In genomic region chr16:96127288-96127656, GRCm38 (mm10) we compare ENCODE assay signal across 8 mouse cellular contexts. TPM values are rescaled to one million over a fixed set of nuclear protein-coding genes. Genes with fewer than 3 reads are reported as not detected.
DNase-seq lines count a peak whose midpoint lies in the region; ATAC-seq and TF ChIP-seq lines count a peak whose summit lies in the region.

No protein-coding gene starts in this region.

- no peaks in the 10 kb centered on the region for H3K4me1 ChIP-seq in cerebellum, adult 2 months (ENCODE audit: control insufficient read depth, insufficient read depth, low read length)
- peaks cover 38% of the 10 kb centered on the region for H3K4me1 ChIP-seq in forebrain, embryonic 12.5 days
- H3K4me1 ChIP-seq in liver, embryonic 15.5 days (replicated peaks): peaks cover 31% of the 10 kb centered on the region

- peak overlapping the region; percentile 81 for H3K4me2 ChIP-seq in forebrain, embryonic 12.5 days
- peak overlapping the region; percentile 92 for H3K4me2 ChIP-seq in liver, embryonic 15.5 days

- no peak for TF ChIP-seq POLR2A in cerebellum, adult 2 months (IDR thresholded peaks at IDR 0.05; ENCODE audit: borderline replicate concordance, insufficient read depth, low read length)

- DNase-seq in cerebellum, adult 2 months: no peak
- no peak for DNase-seq in cerebellum, postnatal 4 days (ENCODE audit: low spot score in 2 of 2)
- DNase-seq in 3134 (ENCODE audit: extremely low read depth, insufficient read length, low spot score): peak; percentile 76
- no peak for DNase-seq in gastrocnemius, postnatal 14 days
- no peak for DNase-seq in left cerebral cortex, postnatal 36 days (ENCODE audit: low spot score in 2 of 2)
- no peak for DNase-seq in left cerebral cortex, adult 11 months (ENCODE audit: low spot score)

- no peak for TF ChIP-seq CTCF in cerebellum, adult 2 months (IDR thresholded peaks at IDR 0.05; ENCODE audit: borderline replicate concordance, insufficient read depth, low read depth, low read length)

- peak; percentile 81 for ATAC-seq in forebrain, embryonic 12.5 days (ENCODE audit: low FRiP score)
- ATAC-seq in liver, embryonic 15.5 days (ENCODE audit: insufficient read depth): peak; percentile 27

- H3K27me3 ChIP-seq in cerebellum, adult 2 months (ENCODE audit: control insufficient read depth, insufficient read depth, low read length): no peaks in the 10 kb centered on the region
- no peaks in the 10 kb centered on the region for H3K27me3 ChIP-seq in forebrain, embryonic 12.5 days
- peaks cover 21% of the 10 kb centered on the region for H3K27me3 ChIP-seq in liver, embryonic 15.5 days

- no peaks in the 10 kb centered on the region for H3K9me3 ChIP-seq in forebrain, embryonic 12.5 days
- no peaks in the 10 kb centered on the region for H3K9me3 ChIP-seq in liver, embryonic 15.5 days (replicated peaks)

- H3K27ac ChIP-seq in cerebellum, adult 2 months (ENCODE audit: insufficient read depth, low read length): peak overlapping the region; percentile 63
- peak overlapping the region; percentile 99 for H3K27ac ChIP-seq in forebrain, embryonic 12.5 days
- peak overlapping the region; percentile 72 for H3K27ac ChIP-seq in liver, embryonic 15.5 days (replicated peaks)

- H3K9ac ChIP-seq in forebrain, embryonic 12.5 days: peak overlapping the region; percentile 98
- peak overlapping the region; percentile 69 for H3K9ac ChIP-seq in liver, embryonic 15.5 days

- H3K4me3 ChIP-seq in cerebellum, adult 2 months (replicated peaks; ENCODE audit: insufficient read depth, low read depth, low read length): peak overlapping the region; percentile 85
- H3K4me3 ChIP-seq in forebrain, embryonic 12.5 days (replicated peaks): peak overlapping the region; percentile 89
- peak overlapping the region; percentile 71 for H3K4me3 ChIP-seq in liver, embryonic 15.5 days (replicated peaks)

- WGBS in cerebellum, adult 2 months: under 1% methylated on average over 52 of the region's 52 CpGs
- under 1% methylated on average over 52 of the region's 52 CpGs for WGBS in forebrain, embryonic 12.5 days
- WGBS in liver, embryonic 15.5 days (ENCODE audit: insufficient replicate concordance): under 1% methylated on average over 50 of the region's 52 CpGs

- peaks cover 46% of the 10 kb centered on the region for H3K36me3 ChIP-seq in forebrain, embryonic 12.5 days (replicated peaks)
- H3K36me3 ChIP-seq in liver, embryonic 15.5 days (replicated peaks): peaks cover 31% of the 10 kb centered on the region

- intact Hi-C loops in gastrocnemius, postnatal 14 days (cut with DNase I; ENCODE audit: low total_unique reads): loop anchor here (5.0 kb wide), 1 partner anchor 40 kb away; no protein-coding TSS in a partner anchor
- intact Hi-C loops in left cerebral cortex, postnatal 36 days (cut with DNase I): loop anchor here (1.0 to 2.0 kb wide), 2 partner anchors 18 to 45 kb away; partner anchors contain the start of genes Brwd1 and Wrb

RNA-seq across cellular contexts. Expression of gene Hmgn1, which starts 0.3 kb away (rescaled TPM):
- polyA plus RNA-seq in cerebellum, adult 2 months (2012; rRNA removed): 76.0 and 78.7 TPM in 2 replicates
- polyA plus RNA-seq in forebrain, embryonic 12.5 days (2016; fragmentation: Nextera tagmentation; extraction: Ambion mirVana): 799 and 857 TPM in 2 replicates
- polyA plus RNA-seq in liver, embryonic 15.5 days (2015; fragmentation: Nextera tagmentation; extraction: Ambion mirVana): 88.6 and 95.1 TPM in 2 replicates
- 10 to 100 TPM; 34.2 to 66.6 TPM for total RNA-seq in gastrocnemius, postnatal 14 days (2021)
- total RNA-seq in left cerebral cortex, postnatal 36 days (2021): 10 to 100 TPM; 56.2 to 58.2 TPM

RNA-seq across cellular contexts. Expression of gene Wrb, which starts 17.9 kb away (rescaled TPM):
- polyA plus RNA-seq in cerebellum, adult 2 months (2012; rRNA removed): 138 and 145 TPM in 2 replicates
- 116 and 127 TPM in 2 replicates for polyA plus RNA-seq in forebrain, embryonic 12.5 days (2016; fragmentation: Nextera tagmentation; extraction: Ambion mirVana)
- polyA plus RNA-seq in liver, embryonic 15.5 days (2015; fragmentation: Nextera tagmentation; extraction: Ambion mirVana): 10.2 and 10.5 TPM in 2 replicates
- total RNA-seq in gastrocnemius, postnatal 14 days (2021): 1 to 10 TPM; 6.5 to 7.8 TPM
- 10 to 100 TPM; 67.9 to 69.4 TPM for total RNA-seq in left cerebral cortex, postnatal 36 days (2021)

RNA-seq across cellular contexts. Expression of gene Brwd1, which starts 44.9 kb away (rescaled TPM):
- 79.9 and 86.7 TPM in 2 replicates for polyA plus RNA-seq in cerebellum, adult 2 months (2012; rRNA removed)
- polyA plus RNA-seq in forebrain, embryonic 12.5 days (2016; fragmentation: Nextera tagmentation; extraction: Ambion mirVana): 212 and 217 TPM in 2 replicates
- polyA plus RNA-seq in liver, embryonic 15.5 days (2015; fragmentation: Nextera tagmentation; extraction: Ambion mirVana): 12.1 and 14.7 TPM in 2 replicates
- total RNA-seq in gastrocnemius, postnatal 14 days (2021): 10 to 100 TPM; 65.9 to 72.2 TPM
- total RNA-seq in left cerebral cortex, postnatal 36 days (2021): 100 to 1,000 TPM; 127 to 154 TPM

Comparison
In these comparisons a context has a peak if more than half of its experiments do, and no peak if none do; other contexts are left out.
1. RNA of gene Wrb, which starts 17.9 kb away (polyA plus RNA-seq): 138 to 145 TPM in cerebellum, adult 2 months and 116 to 127 TPM in forebrain, embryonic 12.5 days; 10.2 to 10.5 TPM in liver, embryonic 15.5 days; every median in the first group is over 10 times any median in the second.
2. Peak in every context shown above with its lines, with median percentiles within 50 percentile points of each other: H3K27ac ChIP-seq and H3K4me3 ChIP-seq.